Mouse (Mus musculus): ENCODE data around the gene Dalrd3. TPM values are rescaled to one million over a fixed set of nuclear protein-coding genes. Genes with fewer than 3 reads are reported as not detected.

Gene Dalrd3
- polyA plus RNA-seq, 1 experiment from 2014 or later = 199 TPM

- Histone ChIP-seq H3K4me2 (replicated peaks) (no peak overlapping the region), H3K9me3 (no peaks in the 10 kb centered on the region), H3K27ac (no peak overlapping the region), H3K4me1 (peaks cover 26% of the 10 kb centered on the region), H3K36me3 (peaks cover 47% of the 10 kb centered on the region), H3K4me3 (no peak overlapping the region), H3K9ac (no peak overlapping the region), H3K27me3 (no peaks in the 10 kb centered on the region)
- WGBS = 90% methylated on average over 7 of the region's 7 CpGs
- ATAC-seq (ENCODE audit: insufficient number of reproducible peaks, insufficient read depth, low FRiP score, low TSS enrichment) = no peak
These were observed 5.6 kb upstream of the Dalrd3 start for GRCm38 (mm10) chr9:108564131-108564530.

- Histone ChIP-seq H3K36me3 (peaks cover 45% of the 10 kb centered on the region), H3K4me1 (peaks cover 37% of the 10 kb centered on the region), H3K27me3 (no peaks in the 10 kb centered on the region), H3K9ac (peak overlapping the region; percentile 78), H3K4me3 (peak overlapping the region; percentile 67), H3K4me2 (replicated peaks) (peak overlapping the region; percentile 95), H3K9me3 (no peaks in the 10 kb centered on the region), H3K27ac (peak overlapping the region; percentile 82)
- no peak for ATAC-seq (ENCODE audit: insufficient number of reproducible peaks, insufficient read depth, low FRiP score, low TSS enrichment)
- WGBS = 11% methylated on average over 35 of the region's 35 CpGs
These were observed 3.5 kb upstream of the Dalrd3 start for GRCm38 (mm10) chr9:108565881-108566814.

DNA sequence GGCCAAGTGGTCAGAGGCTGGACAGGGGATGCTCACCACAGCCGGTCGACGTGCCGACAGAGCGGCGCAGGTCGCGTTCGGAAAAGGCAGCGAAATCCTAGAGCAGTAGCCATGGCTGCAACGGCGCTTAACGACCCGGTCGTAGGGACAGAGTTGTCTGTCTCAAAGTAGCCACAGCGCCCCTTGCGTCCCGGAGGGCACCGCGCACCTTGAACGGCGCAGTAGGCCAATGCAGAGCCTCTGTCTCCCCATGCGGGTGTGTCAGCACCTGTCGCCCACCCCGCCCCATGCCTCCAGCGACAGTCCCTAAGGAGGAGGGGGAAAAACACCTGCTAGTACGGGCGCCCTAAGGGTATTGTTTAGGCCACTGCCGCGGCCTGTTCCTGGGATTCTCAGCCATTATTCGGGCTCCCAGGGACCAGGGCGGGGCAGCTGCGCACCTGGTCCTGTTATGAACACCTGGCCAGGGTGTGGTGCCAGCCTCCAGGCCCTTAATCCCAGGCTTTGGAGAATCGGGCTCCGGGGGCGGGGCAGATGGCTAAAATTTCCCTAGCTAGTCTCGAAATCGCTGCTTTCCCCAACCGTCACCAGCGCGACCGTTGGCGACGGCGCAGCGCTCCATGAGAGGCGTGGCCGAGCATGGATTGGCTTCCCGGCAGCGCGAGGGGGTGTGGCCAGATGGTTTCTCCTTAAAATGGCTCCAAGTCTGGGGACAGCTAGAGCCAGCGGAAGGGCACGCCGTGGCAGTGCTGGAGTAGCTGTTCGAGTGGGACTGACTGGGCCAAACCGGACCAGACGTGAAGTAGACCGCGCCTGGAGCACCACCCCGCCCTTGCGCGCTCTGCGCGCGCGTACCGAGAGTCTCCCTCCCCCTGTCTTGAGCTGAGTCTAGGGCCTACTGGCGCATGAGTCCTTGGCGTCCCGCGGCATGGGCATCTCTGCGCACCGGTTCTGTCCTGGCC lies 2.6 kb upstream of the Dalrd3 start, which contains the start of gene Ndufaf3:
Ndufaf3 (minus strand) TSS at position 620 of the 962 bp plus-strand sequence.
- Histone ChIP-seq H3K4me2 (replicated peaks) (peak within 1 kb of the TSS; percentile 95), H3K9ac (peak within 1 kb of the TSS; percentile 78), H3K4me1 (peaks cover 29% of the 10 kb centered on the region), H3K27ac (peak within 1 kb of the TSS; percentile 82), H3K9me3 (no peaks in the 10 kb centered on the region), H3K36me3 (peaks cover 47% of the 10 kb centered on the region), H3K4me3 (peak within 1 kb of the TSS; percentile 67), H3K27me3 (no peaks in the 10 kb centered on the region)
- under 1% methylated on average over 73 of the region's 73 CpGs for WGBS
- peak; percentile 61 for ATAC-seq (ENCODE audit: insufficient number of reproducible peaks, insufficient read depth, low FRiP score, low TSS enrichment)

DNA sequence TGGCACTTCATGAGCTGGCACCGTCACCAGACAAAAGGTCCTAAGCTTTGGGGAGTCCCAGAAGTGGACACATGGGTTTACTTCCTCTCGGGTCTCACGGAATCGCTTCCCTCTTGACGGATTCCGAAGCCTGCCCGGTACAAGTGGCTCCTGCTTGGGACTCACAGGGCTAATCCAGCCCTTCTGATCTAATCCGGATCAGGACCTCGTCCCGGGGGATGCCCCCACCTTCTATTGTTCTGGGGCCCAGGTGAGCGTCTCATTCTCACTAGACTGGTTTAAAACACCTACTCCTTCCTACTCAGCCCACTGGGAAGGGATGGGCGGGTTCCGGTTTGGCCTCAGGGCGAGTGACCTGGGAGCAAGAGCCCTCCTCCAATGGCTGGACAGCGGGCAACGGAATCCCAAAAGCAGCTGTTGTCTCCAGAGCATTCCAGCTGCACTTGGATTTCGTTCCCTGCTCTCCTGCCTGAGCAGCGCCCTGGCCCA lies 1.7 kb upstream of the Dalrd3 start:
- 5% methylated on average over 18 of the region's 18 CpGs for WGBS
- Histone ChIP-seq H3K27me3 (no peaks in the 10 kb centered on the region), H3K4me1 (peaks cover 29% of the 10 kb centered on the region), H3K4me3 (peak overlapping the region; percentile 67), H3K36me3 (peaks cover 48% of the 10 kb centered on the region), H3K27ac (peak overlapping the region; percentile 82), H3K9ac (peak overlapping the region; percentile 78), H3K9me3 (no peaks in the 10 kb centered on the region), H3K4me2 (replicated peaks) (peak overlapping the region; percentile 95)
- ATAC-seq (ENCODE audit: insufficient number of reproducible peaks, insufficient read depth, low FRiP score, low TSS enrichment) = no peak

GRCm38 (mm10) chr9:108568511-108568921 lies 1.2 kb upstream of the Dalrd3 start:
- 76% methylated on average over 17 of the region's 17 CpGs for WGBS
- H3K36me3 ChIP-seq = peaks cover 48% of the 10 kb centered on the region
- H3K9me3 ChIP-seq = no peaks in the 10 kb centered on the region
- no peak for ATAC-seq (ENCODE audit: insufficient number of reproducible peaks, insufficient read depth, low FRiP score, low TSS enrichment)
- peak overlapping the region; percentile 67 for H3K4me3 ChIP-seq
- H3K27me3 ChIP-seq = no peaks in the 10 kb centered on the region
- peaks cover 30% of the 10 kb centered on the region for H3K4me1 ChIP-seq
- H3K9ac ChIP-seq = no peak overlapping the region; the same call in 1 of the 2 replicates
- H3K27ac ChIP-seq = peak overlapping the region; percentile 4; the same call in 1 of the 2 replicates
- H3K4me2 ChIP-seq (replicated peaks) = peak overlapping the region; percentile 95

- WGBS = 2% methylated on average over 40 of the region's 40 CpGs
- Histone ChIP-seq H3K4me2 (replicated peaks) (peak overlapping the region; percentile 98), H3K27me3 (no peaks in the 10 kb centered on the region), H3K9ac (peak overlapping the region; percentile 71), H3K4me1 (peaks cover 48% of the 10 kb centered on the region), H3K4me3 (peak overlapping the region; percentile 60), H3K27ac (peak overlapping the region; percentile 74), H3K9me3 (no peaks in the 10 kb centered on the region), H3K36me3 (peaks cover 49% of the 10 kb centered on the region)
- no peak; the same call in 1 of the 2 replicates for ATAC-seq (ENCODE audit: insufficient number of reproducible peaks, insufficient read depth, low FRiP score, low TSS enrichment)
These were observed 666 bp downstream of the Dalrd3 start for GRCm38 (mm10) chr9:108570207-108570896.

DNA sequence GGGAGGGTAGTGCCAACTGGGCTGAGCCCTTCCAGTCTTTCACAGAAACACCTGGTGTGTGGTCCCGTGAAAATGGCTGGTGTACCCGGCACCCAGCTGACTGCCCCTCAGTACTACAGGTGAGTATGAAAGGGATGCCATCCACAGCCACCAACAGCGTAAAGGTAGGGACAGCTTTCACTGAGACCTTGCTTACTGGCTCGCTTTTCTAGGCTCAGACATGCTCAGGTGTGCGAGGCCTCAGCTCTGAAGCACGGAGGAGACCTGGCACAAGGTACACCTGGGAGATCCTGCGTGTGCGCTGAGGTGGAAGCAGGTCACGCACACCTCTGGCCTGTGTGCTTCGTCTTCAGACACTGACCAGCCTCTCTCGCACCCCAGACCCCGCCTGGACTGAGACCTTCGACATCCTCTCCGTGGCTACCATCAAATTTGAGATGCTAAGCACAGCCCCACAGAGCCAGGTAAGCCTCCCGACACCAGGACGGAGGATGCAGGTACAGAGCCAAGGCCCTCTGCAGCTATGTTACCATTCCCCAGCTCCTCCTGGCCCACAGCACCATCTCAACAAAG lies 1.8 kb downstream of the Dalrd3 start:
- Histone ChIP-seq H3K4me2 (replicated peaks) (no peak overlapping the region), H3K27ac (no peak overlapping the region), H3K4me3 (no peak overlapping the region), H3K36me3 (peaks cover 53% of the 10 kb centered on the region), H3K9me3 (no peaks in the 10 kb centered on the region), H3K27me3 (no peaks in the 10 kb centered on the region), H3K9ac (no peak overlapping the region), H3K4me1 (peaks cover 53% of the 10 kb centered on the region)
- 93% methylated on average over 16 of the region's 16 CpGs for WGBS
- ATAC-seq (ENCODE audit: insufficient number of reproducible peaks, insufficient read depth, low FRiP score, low TSS enrichment) = no peak

DNA sequence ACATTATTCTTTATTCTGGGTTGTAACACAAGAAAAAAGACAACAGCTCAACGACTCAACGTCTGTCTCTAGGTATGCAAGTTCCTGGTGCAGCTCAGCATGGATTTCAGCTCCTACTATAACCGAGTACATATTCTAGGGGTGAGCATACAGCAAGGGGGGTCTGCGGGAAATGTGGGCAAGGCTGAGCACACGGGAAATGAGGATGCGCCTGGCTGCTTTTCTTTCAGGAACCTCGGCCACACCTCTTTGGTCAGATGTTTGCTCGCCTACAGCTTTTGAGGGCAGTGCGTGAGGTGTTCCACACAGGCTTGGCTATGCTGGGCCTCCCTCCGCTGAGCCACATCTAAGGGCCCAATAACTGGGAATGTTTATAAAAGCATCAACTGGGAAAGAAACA lies 2.6 kb downstream of the Dalrd3 start:
- no peak overlapping the region for H3K27ac ChIP-seq
- no peak overlapping the region for H3K4me2 ChIP-seq (replicated peaks)
- H3K9me3 ChIP-seq = no peaks in the 10 kb centered on the region
- no peak for ATAC-seq (ENCODE audit: insufficient number of reproducible peaks, insufficient read depth, low FRiP score, low TSS enrichment)
- no peaks in the 10 kb centered on the region for H3K27me3 ChIP-seq
- H3K36me3 ChIP-seq = peaks cover 53% of the 10 kb centered on the region
- no peak overlapping the region for H3K9ac ChIP-seq
- H3K4me1 ChIP-seq = peaks cover 61% of the 10 kb centered on the region
- 90% methylated on average over 10 of the region's 10 CpGs for WGBS
- no peak overlapping the region for H3K4me3 ChIP-seq

- Histone ChIP-seq H3K27me3 (no peaks in the 10 kb centered on the region), H3K9ac (no peak overlapping the region), H3K4me2 (replicated peaks) (no peak overlapping the region; the same call in 1 of the 2 replicates), H3K4me1 (peaks cover 58% of the 10 kb centered on the region), H3K9me3 (no peaks in the 10 kb centered on the region), H3K4me3 (no peak overlapping the region), H3K36me3 (peaks cover 53% of the 10 kb centered on the region), H3K27ac (no peak overlapping the region)
- 51% methylated on average over 26 of the region's 26 CpGs for WGBS
- no peak for ATAC-seq (ENCODE audit: insufficient number of reproducible peaks, insufficient read depth, low FRiP score, low TSS enrichment)
These were observed 4.3 kb downstream of the Dalrd3 start for GRCm38 (mm10) chr9:108573774-108574690.

GRCm38 (mm10) chr9:108574921-108575320 lies 5.2 kb downstream of the Dalrd3 start:
- H3K27me3 ChIP-seq = no peaks in the 10 kb centered on the region
- H3K9me3 ChIP-seq = no peaks in the 10 kb centered on the region
- no peak overlapping the region for H3K27ac ChIP-seq
- H3K9ac ChIP-seq = no peak overlapping the region
- whole genome bisulfite sequencing = 87% methylated on average over 12 of the region's 12 CpGs
- H3K4me2 ChIP-seq (replicated peaks) = no peak overlapping the region
- peaks cover 66% of the 10 kb centered on the region for H3K4me1 ChIP-seq
- no peak overlapping the region for H3K4me3 ChIP-seq
- no peak for ATAC-seq (ENCODE audit: insufficient number of reproducible peaks, insufficient read depth, low FRiP score, low TSS enrichment)
- peaks cover 53% of the 10 kb centered on the region for H3K36me3 ChIP-seq
